Mouse (Mus musculus) adrenal gland, adult 2 months (tissue): ENCODE measurements around the gene Capzb. TPM values are rescaled to one million over a fixed set of nuclear protein-coding genes. Genes with fewer than 3 reads are reported as not detected.

Experiments
- DNase-seq: peaks from one replicate; pipeline ENCODE4 v3.0.0; 2021
- polyA plus RNA-seq: library from polyadenylated mRNA; depleted of rRNA; stranded (reverse); fragments of >200 nt; gene quantifications from 2 replicates; pipeline ENCODE4 v1.2.3, GENCODE M21; 2012
- total RNA-seq, 2 experiments: library from RNA; stranded (reverse); gene quantifications; 2 replicates each; pipeline ENCODE4 v1.2.3; 2021

Gene Capzb
- total and polyA plus RNA-seq, 3 experiments = 140 to 392 (median 312) TPM

DNA sequence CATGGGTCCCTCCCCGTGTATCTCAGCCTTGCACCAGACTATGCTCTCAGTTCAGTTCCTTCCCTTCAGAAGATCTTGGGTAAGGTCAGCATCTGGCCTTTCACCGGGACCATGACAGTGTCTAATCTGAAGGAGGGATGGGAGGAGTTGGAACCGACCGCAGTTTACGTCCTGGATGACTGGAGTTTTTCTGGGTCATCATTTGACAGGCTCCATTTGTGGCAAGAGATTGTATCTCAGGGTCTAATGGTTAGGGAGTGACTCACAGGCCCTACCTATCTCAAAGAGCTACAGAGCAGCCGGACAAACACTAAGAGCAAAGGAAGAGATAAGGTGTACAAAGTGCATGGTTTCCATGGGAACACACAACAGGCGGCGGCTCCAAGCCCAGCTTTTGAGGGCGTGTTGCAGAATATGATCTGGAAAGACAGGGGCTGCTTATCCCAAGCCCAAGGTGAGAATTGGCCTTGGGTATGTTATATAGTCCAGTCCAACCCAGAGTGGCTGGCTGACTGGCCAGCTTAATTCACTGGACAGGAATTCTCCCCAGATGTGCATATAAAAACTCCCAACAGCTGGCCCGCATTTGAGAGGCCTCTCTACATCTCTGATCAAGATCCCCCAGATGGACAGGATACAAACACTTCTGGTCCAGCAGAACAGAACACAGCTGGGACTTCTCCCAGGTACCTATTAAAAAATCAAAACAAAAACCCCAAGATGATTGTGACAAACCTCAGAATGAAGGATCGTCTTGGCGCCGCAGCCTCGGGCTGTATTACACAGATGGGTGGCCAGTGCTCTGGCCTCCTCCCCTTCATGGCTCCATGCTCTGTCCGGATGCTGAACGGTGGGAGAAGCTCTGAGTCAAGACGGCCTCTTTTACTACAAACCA, 12.7 kb upstream of the Capzb start:
- DNase-seq = no peak

DNA sequence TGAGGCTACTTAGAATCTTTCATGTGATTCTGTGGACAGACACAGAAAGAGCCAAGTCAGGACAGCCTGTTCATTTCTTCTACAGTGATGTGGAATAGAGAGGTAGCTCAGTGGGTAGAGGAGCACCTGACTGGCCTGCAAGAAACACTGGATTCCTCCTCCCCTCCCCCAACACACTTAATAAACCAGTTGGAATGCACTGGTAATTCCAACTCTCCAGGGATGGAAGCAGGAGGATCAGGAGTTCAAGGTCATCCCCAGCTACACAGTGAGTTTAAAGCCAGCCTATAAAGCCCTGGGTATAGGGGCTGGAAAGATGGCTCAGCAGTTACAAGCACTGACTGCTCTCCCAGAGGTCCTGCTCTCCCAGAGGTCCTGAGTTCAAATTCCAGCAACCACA, 10.2 kb upstream of the Capzb start:
- no peak for DNase-seq

DNA sequence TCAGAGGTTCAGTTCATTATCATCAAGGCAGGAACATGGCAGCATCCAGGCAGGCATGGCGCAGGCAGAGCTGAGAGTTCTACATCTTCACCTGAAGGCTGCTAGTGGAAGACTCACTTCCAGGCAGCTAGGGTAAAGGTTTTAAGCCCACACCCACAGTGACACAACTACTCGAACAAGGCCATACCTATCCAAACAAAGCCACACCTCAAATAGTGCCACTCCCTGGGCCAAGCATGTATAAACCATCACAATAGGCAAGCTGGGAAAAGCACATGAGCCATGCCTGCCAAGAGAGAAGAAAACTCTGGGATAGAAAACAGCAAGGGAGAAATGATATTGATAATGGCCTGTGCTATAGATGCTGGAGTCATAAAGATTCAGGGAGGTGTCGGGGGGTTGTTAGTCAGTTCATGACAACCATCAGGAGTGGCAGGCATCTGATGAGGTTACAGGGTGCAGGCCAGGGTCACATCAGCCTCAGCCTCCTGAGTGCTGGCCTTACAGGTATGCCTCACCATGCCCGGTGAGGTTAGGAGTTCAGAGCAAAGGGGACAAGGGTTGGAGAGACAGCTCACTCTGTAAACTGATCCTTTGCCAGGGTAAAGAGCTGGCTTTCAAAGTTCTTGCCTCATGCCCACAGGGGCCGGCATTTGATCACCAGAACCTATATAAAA, 6.8 kb upstream of the Capzb start:
- DNase-seq = no peak

DNA sequence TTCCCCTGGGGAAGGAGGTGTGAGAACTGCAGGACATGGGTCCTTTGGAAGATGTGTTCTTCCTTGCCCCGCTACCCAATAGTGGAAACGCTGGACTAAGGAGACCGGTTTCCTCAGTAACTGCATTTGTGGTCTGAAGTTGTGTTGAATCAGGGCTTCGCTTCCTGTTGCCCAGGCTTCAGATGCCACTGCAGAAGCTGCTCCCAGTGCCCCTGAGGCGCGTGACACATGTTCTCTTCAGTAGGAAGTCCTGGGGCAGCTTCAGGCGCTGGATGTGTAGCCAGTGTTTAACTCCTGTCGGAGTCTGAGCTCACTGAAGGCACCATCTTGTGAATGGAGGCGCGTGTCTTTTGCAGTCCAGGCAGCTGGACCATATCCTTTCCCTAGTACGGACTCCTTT, 4.8 kb upstream of the Capzb start:
- no peak for DNase-seq

DNA sequence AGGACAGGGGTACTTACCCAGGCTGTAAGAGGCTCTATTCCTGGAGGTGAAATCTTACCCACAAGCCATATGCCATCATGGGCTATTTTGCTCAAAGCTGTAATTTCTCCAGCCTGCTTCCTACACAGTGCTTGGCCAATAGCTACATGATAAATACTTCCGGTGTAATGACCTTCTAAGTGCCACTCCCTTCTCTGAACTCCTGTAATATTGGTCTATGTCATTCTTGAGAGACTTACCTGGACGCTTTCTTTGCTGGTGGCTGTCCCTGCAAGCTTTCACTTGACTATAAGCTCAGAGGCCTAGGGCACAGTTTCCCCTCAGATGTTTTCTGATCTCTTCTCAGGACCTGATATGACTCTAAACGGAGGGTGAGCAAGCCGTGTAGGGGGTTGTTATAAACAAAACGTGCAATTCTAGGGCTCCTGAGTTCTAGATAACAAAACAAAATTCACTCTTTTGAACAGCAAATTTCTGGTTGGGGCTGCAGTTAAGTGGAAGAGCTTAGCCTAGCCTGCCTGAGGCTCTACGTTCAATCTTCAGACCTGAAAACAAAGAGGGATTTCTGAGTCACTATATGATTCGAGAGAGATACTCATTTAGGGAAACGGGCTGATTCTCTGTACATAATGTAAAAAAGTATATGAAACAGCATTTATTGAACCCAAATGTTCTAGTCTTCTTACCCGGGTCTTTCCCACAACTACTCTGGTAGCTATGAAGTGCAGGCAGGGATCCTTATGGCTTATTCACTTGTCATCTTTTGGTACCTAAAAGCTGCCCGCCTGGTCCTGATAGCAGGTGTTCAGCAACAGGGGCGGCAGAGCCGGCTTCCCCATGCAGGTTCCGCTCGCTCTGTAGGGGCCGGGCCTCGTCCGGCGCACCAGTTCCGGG, 847 bp upstream of the Capzb start:
- no peak for DNase-seq

DNA sequence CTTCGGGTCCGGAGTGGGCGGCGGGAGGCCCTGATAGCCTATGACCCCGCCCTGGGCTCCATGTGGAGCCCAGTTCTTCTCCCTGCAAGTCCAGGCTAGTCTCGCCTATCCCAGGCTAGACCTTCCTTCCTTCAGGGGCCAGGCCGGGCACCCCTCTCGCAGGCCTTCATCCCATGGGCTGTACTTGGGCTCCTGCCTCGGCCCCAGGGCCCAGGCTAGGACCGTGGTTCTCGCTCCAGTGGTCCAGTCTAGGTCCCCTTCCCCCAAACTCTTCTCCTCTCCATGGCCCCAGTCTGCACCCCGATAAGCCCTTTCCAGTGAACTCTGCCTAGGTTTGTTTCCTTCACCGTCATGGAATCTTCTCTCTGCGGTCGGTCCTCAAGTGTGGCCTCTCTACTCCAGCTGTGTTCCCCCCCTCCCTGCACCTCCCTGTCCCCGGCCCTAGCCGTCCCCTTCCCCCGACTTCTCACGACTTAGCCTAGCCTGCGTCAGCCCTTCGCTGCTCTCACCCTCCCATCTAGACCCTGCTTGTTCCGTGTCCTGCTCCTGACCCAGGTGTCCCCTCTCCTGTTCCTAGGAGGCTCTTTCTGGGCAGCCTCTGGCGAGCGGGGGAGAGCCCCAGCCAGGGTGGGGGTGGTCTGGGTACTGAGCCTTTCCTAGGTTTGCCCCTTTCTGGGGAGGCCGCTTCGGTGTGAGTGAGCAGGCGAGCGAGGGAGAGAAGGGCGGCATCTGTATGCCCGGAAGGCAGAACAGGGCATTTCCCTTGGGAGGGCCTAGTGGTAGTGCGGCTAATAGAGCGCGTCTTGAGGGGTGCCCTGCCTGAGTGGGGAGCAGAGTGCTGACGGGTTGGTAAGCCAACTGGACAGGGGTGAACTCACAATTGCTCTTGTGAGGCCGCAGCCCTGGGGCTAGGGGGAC, 736 bp downstream of the Capzb start:
- peak; percentile 49 for DNase-seq

DNA sequence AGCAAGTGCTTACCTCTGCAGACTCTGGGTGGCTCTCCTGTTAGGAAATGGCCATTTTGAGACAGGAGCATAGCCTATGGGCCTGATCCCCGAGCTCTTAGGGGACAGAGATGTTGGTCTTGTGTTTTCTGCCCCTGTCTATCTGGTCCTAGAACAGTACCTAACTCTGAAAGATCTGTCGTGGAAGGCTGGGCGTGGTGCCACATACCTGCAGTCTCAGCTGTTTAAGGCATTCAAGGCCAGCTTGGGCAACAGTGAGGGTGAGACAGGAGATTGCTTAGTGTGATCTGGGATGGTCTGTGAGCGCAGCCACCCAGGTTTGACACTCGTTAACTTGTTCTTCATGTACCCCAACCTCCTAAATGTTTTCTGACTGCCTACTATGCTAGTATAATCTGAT, 2.4 kb downstream of the Capzb start:
- no peak for DNase-seq

DNA sequence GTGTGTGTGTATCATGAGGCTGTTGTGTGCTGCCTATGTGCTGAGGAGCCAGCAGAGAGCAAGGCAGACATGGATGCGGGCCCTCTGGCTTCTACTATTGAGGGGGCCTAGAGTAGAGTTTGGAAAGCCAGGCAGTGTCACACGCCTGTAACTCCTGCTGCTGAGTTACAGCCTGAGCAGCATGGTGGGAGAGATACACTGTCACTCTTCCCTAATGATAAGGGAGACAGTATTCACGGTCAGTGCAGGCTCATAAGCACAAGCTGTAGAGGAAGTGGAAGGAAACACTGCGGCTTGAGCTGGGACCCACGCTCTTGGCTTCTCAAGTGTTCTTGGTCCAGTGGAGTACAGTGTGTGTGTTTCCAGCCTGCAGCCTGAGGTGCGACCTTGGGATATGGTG, 3.8 kb downstream of the Capzb start:
- DNase-seq = no peak

DNA sequence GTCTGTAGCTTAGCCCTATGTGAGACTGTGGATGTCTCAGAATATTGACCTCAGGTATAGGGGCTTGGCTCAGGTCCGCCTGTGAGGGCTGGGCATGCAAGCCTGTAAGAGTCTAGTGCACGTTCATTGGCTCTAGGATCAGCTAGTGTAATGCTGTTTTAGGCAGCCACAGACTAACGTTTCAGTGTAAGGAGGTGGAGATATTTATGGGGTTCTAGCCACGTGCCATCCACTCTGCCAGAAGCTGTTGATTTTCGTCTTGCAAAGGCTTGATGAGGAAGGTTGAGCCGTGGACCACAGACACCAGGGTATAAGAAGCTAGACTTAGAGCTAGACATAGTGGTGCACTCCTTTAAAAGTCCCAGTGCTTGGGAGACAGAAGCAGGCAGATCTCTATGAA, 4.2 kb downstream of the Capzb start:
- DNase-seq = no peak

DNA sequence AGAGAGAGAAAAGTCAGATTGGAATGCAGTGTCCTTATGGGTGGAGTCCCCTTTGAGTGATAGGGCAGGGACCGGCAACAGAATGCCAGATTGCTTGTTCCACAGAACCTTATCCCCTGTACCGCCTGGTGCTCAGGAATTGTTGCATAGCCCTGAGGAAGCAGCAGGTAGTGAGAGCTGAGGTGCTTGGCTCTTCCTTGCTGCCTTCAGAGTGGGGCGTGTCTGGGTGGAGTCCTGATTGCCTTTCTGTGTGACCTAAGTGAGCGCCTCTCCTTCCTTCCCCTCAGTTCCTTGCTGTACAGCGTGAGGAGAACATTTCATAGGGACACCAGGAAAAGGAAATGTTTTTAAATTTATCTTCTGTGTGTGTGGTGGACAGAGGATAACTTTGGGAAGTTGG, 4.8 kb downstream of the Capzb start:
- no peak for DNase-seq

DNA sequence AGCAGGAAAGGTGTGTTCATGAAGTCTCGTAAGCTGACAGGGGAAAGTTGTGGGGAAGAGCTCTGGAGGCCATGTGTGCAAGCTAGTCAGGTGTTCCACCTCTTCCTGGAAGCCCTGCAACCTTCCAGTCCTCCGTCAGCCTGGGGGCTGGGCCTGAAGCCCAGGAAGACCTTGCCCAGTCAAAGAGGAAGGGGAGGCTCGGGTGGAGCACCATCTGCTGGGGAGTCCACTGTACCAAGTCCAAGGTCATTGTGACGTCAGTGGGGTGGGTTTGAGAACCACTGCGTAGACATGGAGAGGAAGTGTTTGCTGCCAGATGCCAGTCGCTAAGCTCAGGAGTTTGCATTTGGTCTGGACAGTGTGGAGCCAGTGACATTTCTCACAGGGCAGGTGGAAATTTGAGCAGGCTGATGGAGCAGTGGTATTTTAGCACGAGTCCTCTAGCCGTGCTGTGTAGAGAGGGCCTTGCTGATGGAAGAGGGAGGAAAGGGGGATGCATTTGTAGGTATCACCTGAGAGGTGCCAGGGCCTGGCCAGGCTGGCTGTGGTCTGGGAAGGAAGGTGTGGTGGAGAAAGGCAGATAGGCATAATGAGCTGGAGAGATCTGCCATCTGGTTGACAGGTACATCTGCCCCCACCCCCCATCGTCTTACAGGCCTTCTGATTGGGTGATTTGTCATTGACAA, 5.4 kb downstream of the Capzb start:
- peak; percentile 81 for DNase-seq

DNA sequence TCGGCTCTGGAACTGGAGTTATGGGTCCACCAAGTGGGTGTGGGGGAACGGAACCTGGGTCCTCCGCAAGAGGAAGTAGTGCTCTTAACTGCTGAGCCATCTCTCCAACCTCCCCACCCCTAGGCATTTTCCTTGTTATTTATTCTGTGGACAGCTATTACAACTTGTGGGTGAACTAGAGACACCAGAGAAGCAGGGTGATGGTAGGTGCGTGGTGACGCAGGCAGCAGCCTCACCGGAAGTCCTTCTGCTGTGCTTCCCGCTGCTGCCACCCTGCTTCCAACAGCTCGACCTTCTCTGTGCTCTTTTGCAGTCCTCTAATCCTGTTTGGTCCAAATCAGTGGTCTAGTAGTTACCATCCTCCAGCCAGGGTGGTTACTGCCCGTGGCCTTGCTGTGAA, 6.4 kb downstream of the Capzb start:
- DNase-seq = no peak

DNA sequence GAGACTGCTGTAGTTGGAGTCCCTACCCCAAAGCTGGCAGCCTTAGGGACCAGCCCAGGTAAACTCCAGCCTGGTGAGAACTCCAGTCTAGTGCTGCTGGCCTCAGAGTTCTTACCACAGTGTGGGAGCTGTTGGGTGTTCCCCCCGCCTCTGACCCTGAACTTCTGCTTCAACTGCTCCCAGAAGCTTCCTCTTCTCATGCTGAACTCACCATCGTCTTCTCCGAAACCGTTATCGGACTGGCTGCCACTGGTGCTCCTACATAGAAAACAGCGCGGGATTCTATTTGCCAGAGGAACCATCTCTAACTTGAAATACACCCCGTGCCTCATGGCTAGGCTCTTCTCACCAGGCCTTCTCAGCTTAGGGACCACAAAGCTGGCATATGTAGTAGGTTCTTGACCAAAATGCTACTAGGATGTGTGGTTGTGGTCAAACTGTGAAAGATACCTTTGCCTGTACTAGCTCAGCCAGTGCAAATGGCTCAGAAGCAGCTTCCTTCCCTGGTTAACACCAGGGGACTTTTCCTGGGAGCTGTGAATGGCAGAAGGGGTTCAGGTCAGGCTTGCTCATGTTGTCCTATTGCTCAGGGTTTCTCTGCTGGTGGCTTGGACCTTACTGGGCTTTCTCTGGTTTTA, 7.1 kb downstream of the Capzb start:
- peak; percentile 54 for DNase-seq

DNA sequence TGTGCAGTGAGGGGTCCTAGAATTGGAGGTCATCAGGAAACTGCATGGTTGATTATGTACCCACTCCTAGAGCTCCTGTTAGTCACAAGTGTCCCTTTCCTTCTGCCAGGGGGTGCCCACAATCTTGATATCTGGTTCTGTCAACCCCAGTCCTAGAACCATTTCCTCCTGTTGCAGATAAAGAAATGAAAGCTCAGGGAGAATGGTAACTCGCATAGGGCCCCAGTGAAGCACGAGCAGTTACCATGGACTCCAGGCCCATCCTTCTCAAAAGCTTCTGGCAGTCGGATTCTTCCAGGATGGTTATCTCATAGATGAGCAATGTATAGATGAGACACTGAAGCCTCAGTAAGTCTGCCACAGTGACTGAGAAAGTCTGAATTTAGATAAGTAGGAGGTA, 8.2 kb downstream of the Capzb start:
- DNase-seq = no peak

DNA sequence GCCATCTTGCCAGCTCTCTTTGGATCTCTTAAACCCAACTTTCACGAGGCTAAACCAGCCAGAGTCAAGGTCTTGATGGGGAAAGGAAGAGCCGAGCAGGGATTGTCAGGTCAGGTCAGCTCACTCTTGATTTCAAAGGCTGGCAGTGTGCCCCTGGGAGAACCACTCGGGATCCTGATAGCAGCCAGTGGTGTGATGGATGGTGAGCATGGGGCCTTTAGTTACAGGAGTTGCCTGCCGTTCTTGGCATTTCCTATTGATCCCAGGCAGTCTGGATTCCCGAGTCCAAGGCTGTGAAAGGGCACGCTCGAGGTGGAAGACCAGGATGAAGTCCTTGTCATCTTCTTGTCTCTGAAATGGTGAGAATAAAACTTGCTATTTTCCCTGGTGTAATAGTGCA, 9.9 kb downstream of the Capzb start:
- peak; percentile 74 for DNase-seq

DNA sequence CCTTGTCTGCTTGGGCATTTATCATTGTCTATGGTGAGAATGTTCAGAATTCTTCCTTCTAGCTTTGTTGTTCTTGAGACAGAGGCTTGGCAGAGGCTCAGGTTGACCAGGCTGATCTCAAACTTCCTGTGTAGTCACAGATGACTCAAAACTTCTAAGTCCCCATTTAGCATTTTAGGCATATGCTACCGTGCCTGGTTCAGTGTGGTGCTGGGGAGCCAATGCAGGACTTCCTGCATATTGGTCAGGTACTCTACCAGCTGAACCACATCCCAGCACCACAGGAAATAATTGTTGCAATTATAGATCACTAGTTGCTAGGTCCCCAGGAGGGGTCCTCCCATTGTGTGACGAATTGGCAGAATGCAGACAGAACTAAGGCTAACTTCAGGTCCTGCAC, 10.7 kb downstream of the Capzb start:
- DNase-seq = peak; percentile 71

DNA sequence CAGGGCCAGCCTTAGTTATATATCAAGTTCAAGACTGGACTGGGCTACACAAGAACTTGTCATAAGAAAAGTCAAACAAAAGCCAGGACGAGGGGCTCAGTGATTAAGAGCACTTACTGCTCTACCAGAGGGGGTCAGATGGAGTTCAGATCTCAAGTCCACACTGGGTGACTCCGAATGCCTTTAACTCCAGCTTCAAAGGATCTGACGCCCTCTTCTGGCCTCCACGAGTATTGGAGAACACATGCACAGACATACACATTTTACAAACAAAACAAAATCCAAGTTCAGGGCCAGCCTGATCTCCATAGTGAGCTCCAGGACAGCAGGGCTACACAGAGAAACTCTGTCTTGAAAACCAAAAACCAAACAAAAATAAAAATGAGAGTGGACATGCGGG, 13.1 kb downstream of the Capzb start:
- DNase-seq = no peak

DNA sequence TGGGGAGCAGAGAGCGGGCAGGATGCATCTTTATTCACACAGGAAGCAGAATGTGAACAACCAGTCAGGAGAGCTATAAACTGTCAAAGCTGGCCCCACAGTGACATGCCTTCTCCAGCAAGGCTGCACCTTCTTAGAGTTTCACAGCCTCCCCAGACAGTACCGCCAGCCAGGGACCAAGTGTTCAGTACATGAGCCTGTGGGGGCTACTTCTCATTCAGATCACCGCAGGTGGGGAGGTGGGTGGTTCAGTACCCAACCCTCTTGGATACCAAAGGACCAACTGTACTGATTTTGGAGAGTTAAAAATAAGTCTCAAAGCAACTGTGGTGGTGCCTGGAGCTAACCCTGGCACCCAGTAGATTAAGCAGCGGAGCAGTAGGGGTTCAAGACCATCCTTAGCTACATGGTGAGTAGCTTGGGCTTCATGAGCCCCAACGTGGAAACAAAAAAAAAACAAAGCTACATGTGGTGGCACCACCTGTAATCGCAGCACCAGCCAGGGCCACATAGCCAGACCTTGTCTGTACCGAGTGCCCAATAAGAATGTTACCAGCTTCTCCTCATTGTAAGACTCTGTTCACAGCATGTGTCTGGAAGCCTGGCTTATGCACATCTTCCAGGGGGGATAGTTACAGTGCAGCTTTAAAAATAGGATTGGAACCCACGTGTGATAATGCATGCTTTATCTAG, 13.8 kb downstream of the Capzb start:
- DNase-seq = no peak

DNA sequence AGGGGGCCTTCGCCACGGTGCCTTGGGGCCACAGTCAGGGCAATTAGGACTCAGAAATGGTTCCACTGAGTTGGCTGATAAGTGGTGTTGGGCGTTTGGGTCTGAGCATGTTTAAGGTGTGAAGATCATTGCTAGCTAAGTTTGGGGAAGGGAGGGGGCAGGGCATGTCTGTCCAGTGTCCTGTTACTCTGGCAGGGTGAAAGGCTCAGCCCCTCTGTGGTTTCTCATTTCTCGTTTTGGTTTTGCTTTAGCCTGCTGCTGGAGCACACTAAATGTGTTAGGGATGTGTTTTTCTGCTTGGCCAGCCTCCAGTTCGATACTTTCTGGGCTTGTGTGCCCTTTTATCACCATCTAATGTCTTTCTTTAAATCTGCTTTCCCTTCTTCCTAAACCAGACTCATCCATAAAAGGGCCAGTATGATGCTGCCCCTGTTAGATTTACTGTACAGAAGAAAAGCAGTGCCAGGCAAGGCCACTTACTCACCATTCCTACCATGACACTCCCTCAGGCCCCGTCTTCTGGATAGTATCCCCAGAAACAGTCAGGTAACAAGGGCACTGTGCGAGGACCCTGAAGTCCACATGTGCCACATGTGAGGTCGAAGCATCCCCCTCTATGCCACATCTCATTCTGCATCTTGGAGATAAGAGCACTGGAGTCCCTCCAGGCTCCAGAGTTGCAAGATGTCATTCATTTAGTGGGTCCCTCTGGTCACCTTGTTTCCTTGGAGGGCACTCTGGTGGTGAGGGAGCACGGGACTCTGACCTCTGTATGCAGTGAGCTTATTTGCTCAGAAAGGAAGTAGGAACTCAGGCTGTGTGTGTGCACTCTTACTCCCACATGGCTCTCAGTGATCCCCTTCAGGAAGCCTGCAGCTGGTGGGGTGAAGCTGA, 15.8 kb downstream of the Capzb start:
- no peak for DNase-seq
